ENCODE assay signal across 8 mouse cellular contexts in genomic region chr6:89613336-89614106, GRCm38 (mm10). TPM values are rescaled to one million over a fixed set of nuclear protein-coding genes. Genes with fewer than 3 reads are reported as not detected.
DNase-seq lines count a peak whose midpoint lies in the region; ATAC-seq and TF ChIP-seq lines count a peak whose summit lies in the region.

No protein-coding gene starts in this region.

- WGBS in hindbrain, embryonic 15.5 days, result 17% methylated on average over 15 of the region's 15 CpGs
- 67% methylated on average over 15 of the region's 15 CpGs for WGBS in midbrain, embryonic 10.5 days
- 28% methylated on average over 15 of the region's 15 CpGs for WGBS in stomach, embryonic 16.5 days

- no peak for TF ChIP-seq CTCF in gastrocnemius, adult 2 months (IDR thresholded peaks at IDR 0.05)

- H3K4me2 ChIP-seq in hindbrain, embryonic 15.5 days, result no peak overlapping the region
- H3K4me2 ChIP-seq in stomach, embryonic 16.5 days (ENCODE audit: low read depth, low read length), result no peak overlapping the region

- H3K27me3 ChIP-seq in hindbrain, embryonic 15.5 days, result no peaks in the 10 kb centered on the region
- H3K27me3 ChIP-seq in midbrain, embryonic 10.5 days (ENCODE audit: low read depth, poor library complexity, severe bottlenecking), result no peaks in the 10 kb centered on the region
- H3K27me3 ChIP-seq in stomach, embryonic 16.5 days (ENCODE audit: control insufficient read depth, insufficient read depth, low read length), result no peaks in the 10 kb centered on the region

- DNase-seq in cerebellum, postnatal 36 days, result peak; percentile 13 to 18
- no peak for DNase-seq in cerebellum, adult 11 months
- peak; percentile 55 for DNase-seq in embryo, embryonic 11 days
- peak; percentile 63 for DNase-seq in midbrain, embryonic 10.5 days (ENCODE audit: low spot score)
- no peak for DNase-seq in testis, postnatal 10 days (ENCODE audit: low spot score)
- no peak for DNase-seq in gastrocnemius, adult 2 months

- no peaks in the 10 kb centered on the region for H3K9me3 ChIP-seq in hindbrain, embryonic 15.5 days
- no peaks in the 10 kb centered on the region for H3K9me3 ChIP-seq in midbrain, embryonic 10.5 days (replicated peaks)
- no peaks in the 10 kb centered on the region for H3K9me3 ChIP-seq in stomach, embryonic 16.5 days (replicated peaks; ENCODE audit: control insufficient read depth, low read length)

- no peak overlapping the region for H3K4me3 ChIP-seq in hindbrain, embryonic 15.5 days
- H3K4me3 ChIP-seq in midbrain, embryonic 10.5 days, result no peak overlapping the region
- no peak overlapping the region for H3K4me3 ChIP-seq in stomach, embryonic 16.5 days (replicated peaks; ENCODE audit: low read length)
- no peak overlapping the region for H3K4me3 ChIP-seq in gastrocnemius, adult 2 months

- peaks cover 26% of the 10 kb centered on the region for H3K4me1 ChIP-seq in hindbrain, embryonic 15.5 days (replicated peaks)
- H3K4me1 ChIP-seq in midbrain, embryonic 10.5 days, result peaks cover 35% of the 10 kb centered on the region
- H3K4me1 ChIP-seq in stomach, embryonic 16.5 days (ENCODE audit: control insufficient read depth, insufficient read depth, low read length), result no peaks in the 10 kb centered on the region

- H3K27ac ChIP-seq in hindbrain, embryonic 15.5 days (replicated peaks), result peak overlapping the region; percentile 87
- peak overlapping the region; percentile 83 for H3K27ac ChIP-seq in midbrain, embryonic 10.5 days (replicated peaks)
- H3K27ac ChIP-seq in stomach, embryonic 16.5 days (ENCODE audit: low read length), result no peak overlapping the region
- no peak overlapping the region for H3K27ac ChIP-seq in gastrocnemius, adult 2 months

- ATAC-seq in hindbrain, embryonic 15.5 days (ENCODE audit: low FRiP score, low read depth), result peak; percentile 94
- ATAC-seq in stomach, embryonic 16.5 days (ENCODE audit: insufficient read depth, low FRiP score), result peak; percentile 77

- intact Hi-C loops in gastrocnemius, adult 2 months (cut with DNase I), result no loop called here

- no peaks in the 10 kb centered on the region for H3K36me3 ChIP-seq in hindbrain, embryonic 15.5 days
- no peaks in the 10 kb centered on the region for H3K36me3 ChIP-seq in midbrain, embryonic 10.5 days
- H3K36me3 ChIP-seq in stomach, embryonic 16.5 days (ENCODE audit: control insufficient read depth, insufficient read depth, low read length), result no peaks in the 10 kb centered on the region

- no peak overlapping the region for H3K9ac ChIP-seq in hindbrain, embryonic 15.5 days
- no peak overlapping the region for H3K9ac ChIP-seq in stomach, embryonic 16.5 days (ENCODE audit: low read length)

RNA-seq across cellular contexts. Expression of gene Chchd6, which starts 18.1 kb away (rescaled TPM):
- polyA plus RNA-seq in hindbrain, embryonic 15.5 days (2015; fragmentation: Nextera tagmentation; extraction: Ambion mirVana), result 173 and 178 TPM in 2 replicates
- 91.4 and 106 TPM in 2 replicates for polyA plus RNA-seq in midbrain, embryonic 10.5 days (2016; fragmentation: Nextera tagmentation; extraction: Ambion mirVana)
- polyA plus RNA-seq in stomach, embryonic 16.5 days (2015; fragmentation: Nextera tagmentation; extraction: Ambion mirVana), result 38.0 and 41.2 TPM in 2 replicates
- 1 to 10 TPM; 2.5 TPM for total RNA-seq in gastrocnemius, adult 2 months (2021)

RNA-seq across cellular contexts. Expression of gene Txnrd3, which starts 30.3 kb away (rescaled TPM):
- polyA plus RNA-seq in hindbrain, embryonic 15.5 days (2015; fragmentation: Nextera tagmentation; extraction: Ambion mirVana), result 14.9 and 16.5 TPM in 2 replicates
- 10.1 and 13.1 TPM in 2 replicates for polyA plus RNA-seq in midbrain, embryonic 10.5 days (2016; fragmentation: Nextera tagmentation; extraction: Ambion mirVana)
- polyA plus RNA-seq in stomach, embryonic 16.5 days (2015; fragmentation: Nextera tagmentation; extraction: Ambion mirVana), result 6.6 and 8.0 TPM in 2 replicates
- total RNA-seq in gastrocnemius, adult 2 months (2021), result 1 to 10 TPM; 3.4 to 4.4 TPM

Comparison
In these comparisons a context has a peak if more than half of its experiments do, and no peak if none do; other contexts are left out.
1. DNase-seq: peak in cerebellum, postnatal 36 days (2 of 2), embryo, embryonic 11 days (single experiment) and midbrain, embryonic 10.5 days (single experiment); none in cerebellum, adult 11 months (single experiment), testis, postnatal 10 days (single experiment) and gastrocnemius, adult 2 months (single experiment).
2. H3K27ac ChIP-seq: peak in hindbrain, embryonic 15.5 days (single experiment) and midbrain, embryonic 10.5 days (single experiment); none in stomach, embryonic 16.5 days (single experiment) and gastrocnemius, adult 2 months (single experiment).